Mouse (Mus musculus): ENCODE results near the gene Polg2. TPM values are rescaled to one million over a fixed set of nuclear protein-coding genes. Genes with fewer than 3 reads are reported as not detected.

The Polg2 gene
- polyA plus RNA-seq, 1 experiment from 2014 or later = 12.6 TPM

GRCm38 (mm10) chr11:106776960-106777359 is 2.4 kb downstream of the Polg2 start:
- Histone ChIP-seq H3K27ac (ENCODE audit: low read length) (peak overlapping the region; percentile 90), H3K27me3 (replicated peaks; ENCODE audit: control insufficient read depth, insufficient read depth, low read length) (no peaks in the 10 kb centered on the region), H3K4me1 (ENCODE audit: control insufficient read depth, insufficient read depth, low read length) (peaks cover 16% of the 10 kb centered on the region; the same call in 1 of the 2 replicates), H3K9me3 (ENCODE audit: control insufficient read depth, low read length) (no peaks in the 10 kb centered on the region), H3K4me3 (ENCODE audit: low read length) (peak overlapping the region; percentile 25), H3K36me3 (ENCODE audit: control insufficient read depth, insufficient read depth, low read length) (peaks cover 13% of the 10 kb centered on the region), H3K9ac (ENCODE audit: low read depth, low read length) (no peak overlapping the region), H3K4me2 (ENCODE audit: low read depth, low read length) (peak overlapping the region; percentile 27; the same call in 1 of the 2 replicates)
- peak; percentile 45 for ATAC-seq
- 75% methylated on average over 4 of the region's 4 CpGs for WGBS

- Histone ChIP-seq H3K9ac (ENCODE audit: low read depth, low read length) (no peak overlapping the region), H3K4me1 (ENCODE audit: control insufficient read depth, insufficient read depth, low read length) (peaks cover 10% of the 10 kb centered on the region; the same call in 1 of the 2 replicates), H3K9me3 (ENCODE audit: control insufficient read depth, low read length) (no peaks in the 10 kb centered on the region), H3K36me3 (ENCODE audit: control insufficient read depth, insufficient read depth, low read length) (peaks cover 27% of the 10 kb centered on the region), H3K27me3 (replicated peaks; ENCODE audit: control insufficient read depth, insufficient read depth, low read length) (no peaks in the 10 kb centered on the region), H3K27ac (ENCODE audit: low read length) (no peak overlapping the region), H3K4me3 (ENCODE audit: low read length) (no peak overlapping the region), H3K4me2 (ENCODE audit: low read depth, low read length) (no peak overlapping the region)
- ATAC-seq = no peak
- WGBS = 93% methylated on average over 9 of the region's 9 CpGs
Observed at GRCm38 (mm10) chr11:106773061-106773460, 6.3 kb downstream of the Polg2 start.

- no peak overlapping the region for H3K4me3 ChIP-seq (ENCODE audit: low read length)
- H3K9me3 ChIP-seq (ENCODE audit: control insufficient read depth, low read length) = no peaks in the 10 kb centered on the region
- peaks cover 29% of the 10 kb centered on the region for H3K36me3 ChIP-seq (ENCODE audit: control insufficient read depth, insufficient read depth, low read length)
- H3K4me1 ChIP-seq (ENCODE audit: control insufficient read depth, insufficient read depth, low read length) = no peaks in the 10 kb centered on the region
- no peak overlapping the region for H3K4me2 ChIP-seq (ENCODE audit: low read depth, low read length)
- no peak for ATAC-seq
- H3K27me3 ChIP-seq (replicated peaks; ENCODE audit: control insufficient read depth, insufficient read depth, low read length) = no peaks in the 10 kb centered on the region
- no peak overlapping the region for H3K9ac ChIP-seq (ENCODE audit: low read depth, low read length)
- no peak overlapping the region for H3K27ac ChIP-seq (ENCODE audit: low read length)
- WGBS = 88% methylated on average over 9 of the region's 9 CpGs
Observed at GRCm38 (mm10) chr11:106770195-106770974, 9.0 kb downstream of the Polg2 start.

GRCm38 (mm10) chr11:106767516-106767915 is 11.8 kb downstream of the Polg2 start:
- Histone ChIP-seq H3K27me3 (replicated peaks; ENCODE audit: control insufficient read depth, insufficient read depth, low read length) (no peaks in the 10 kb centered on the region), H3K9ac (ENCODE audit: low read depth, low read length) (no peak overlapping the region), H3K4me2 (ENCODE audit: low read depth, low read length) (no peak overlapping the region), H3K27ac (ENCODE audit: low read length) (no peak overlapping the region), H3K4me3 (ENCODE audit: low read length) (no peak overlapping the region), H3K9me3 (ENCODE audit: control insufficient read depth, low read length) (no peaks in the 10 kb centered on the region), H3K4me1 (ENCODE audit: control insufficient read depth, insufficient read depth, low read length) (peaks cover 2% of the 10 kb centered on the region), H3K36me3 (ENCODE audit: control insufficient read depth, insufficient read depth, low read length) (peaks cover 22% of the 10 kb centered on the region)
- WGBS = 95% methylated on average over 4 of the region's 4 CpGs
- no peak for ATAC-seq

GRCm38 (mm10) chr11:106766611-106767162 is 12.7 kb downstream of the Polg2 start:
- Histone ChIP-seq H3K4me2 (ENCODE audit: low read depth, low read length) (no peak overlapping the region), H3K9ac (ENCODE audit: low read depth, low read length) (no peak overlapping the region), H3K36me3 (ENCODE audit: control insufficient read depth, insufficient read depth, low read length) (peaks cover 22% of the 10 kb centered on the region), H3K4me1 (ENCODE audit: control insufficient read depth, insufficient read depth, low read length) (peaks cover 8% of the 10 kb centered on the region), H3K27me3 (replicated peaks; ENCODE audit: control insufficient read depth, insufficient read depth, low read length) (no peaks in the 10 kb centered on the region), H3K27ac (ENCODE audit: low read length) (no peak overlapping the region), H3K4me3 (ENCODE audit: low read length) (no peak overlapping the region), H3K9me3 (ENCODE audit: control insufficient read depth, low read length) (no peaks in the 10 kb centered on the region)
- ATAC-seq = no peak
- 91% methylated on average over 4 of the region's 4 CpGs for WGBS

- Histone ChIP-seq H3K27ac (ENCODE audit: low read length) (peak overlapping the region; percentile 53), H3K4me3 (ENCODE audit: low read length) (no peak overlapping the region), H3K9ac (ENCODE audit: low read depth, low read length) (no peak overlapping the region), H3K36me3 (ENCODE audit: control insufficient read depth, insufficient read depth, low read length) (peaks cover 3% of the 10 kb centered on the region), H3K27me3 (replicated peaks; ENCODE audit: control insufficient read depth, insufficient read depth, low read length) (no peaks in the 10 kb centered on the region), H3K4me2 (ENCODE audit: low read depth, low read length) (no peak overlapping the region), H3K4me1 (ENCODE audit: control insufficient read depth, insufficient read depth, low read length) (peaks cover 11% of the 10 kb centered on the region), H3K9me3 (ENCODE audit: control insufficient read depth, low read length) (no peaks in the 10 kb centered on the region)
- 72% methylated on average over 9 of the region's 9 CpGs for WGBS
- ATAC-seq = peak; percentile 17; the same call in 1 of the 2 replicates
Observed at GRCm38 (mm10) chr11:106762800-106763185, 16.5 kb downstream of the Polg2 start.

- Histone ChIP-seq H3K27me3 (replicated peaks; ENCODE audit: control insufficient read depth, insufficient read depth, low read length) (no peaks in the 10 kb centered on the region), H3K36me3 (ENCODE audit: control insufficient read depth, insufficient read depth, low read length) (no peaks in the 10 kb centered on the region; the same call in 1 of the 2 replicates), H3K9ac (ENCODE audit: low read depth, low read length) (no peak overlapping the region), H3K9me3 (ENCODE audit: control insufficient read depth, low read length) (no peaks in the 10 kb centered on the region), H3K27ac (ENCODE audit: low read length) (peak overlapping the region; percentile 53), H3K4me1 (ENCODE audit: control insufficient read depth, insufficient read depth, low read length) (peaks cover 11% of the 10 kb centered on the region), H3K4me2 (ENCODE audit: low read depth, low read length) (no peak overlapping the region), H3K4me3 (ENCODE audit: low read length) (no peak overlapping the region)
- ATAC-seq = peak; percentile 77
- 20% methylated on average over 5 of the region's 5 CpGs for WGBS
Observed at GRCm38 (mm10) chr11:106762139-106762799, 17.1 kb downstream of the Polg2 start.

- Histone ChIP-seq H3K27ac (ENCODE audit: low read length) (no peak overlapping the region), H3K4me2 (ENCODE audit: low read depth, low read length) (no peak overlapping the region), H3K9ac (ENCODE audit: low read depth, low read length) (no peak overlapping the region), H3K4me3 (ENCODE audit: low read length) (no peak overlapping the region), H3K27me3 (replicated peaks; ENCODE audit: control insufficient read depth, insufficient read depth, low read length) (no peaks in the 10 kb centered on the region), H3K36me3 (ENCODE audit: control insufficient read depth, insufficient read depth, low read length) (no peaks in the 10 kb centered on the region), H3K4me1 (ENCODE audit: control insufficient read depth, insufficient read depth, low read length) (peaks cover 11% of the 10 kb centered on the region), H3K9me3 (ENCODE audit: control insufficient read depth, low read length) (no peaks in the 10 kb centered on the region)
- WGBS = 88% methylated on average over 5 of the region's 5 CpGs
- no peak for ATAC-seq
Observed at GRCm38 (mm10) chr11:106760511-106760910, 18.8 kb downstream of the Polg2 start.

- peaks cover 11% of the 10 kb centered on the region for H3K4me1 ChIP-seq (ENCODE audit: control insufficient read depth, insufficient read depth, low read length)
- H3K9me3 ChIP-seq (ENCODE audit: control insufficient read depth, low read length) = no peaks in the 10 kb centered on the region
- WGBS = 90% methylated on average over 3 of the region's 3 CpGs
- H3K4me2 ChIP-seq (ENCODE audit: low read depth, low read length) = no peak overlapping the region
- H3K36me3 ChIP-seq (ENCODE audit: control insufficient read depth, insufficient read depth, low read length) = no peaks in the 10 kb centered on the region
- no peak overlapping the region for H3K9ac ChIP-seq (ENCODE audit: low read depth, low read length)
- H3K4me3 ChIP-seq (ENCODE audit: low read length) = no peak overlapping the region
- ATAC-seq = no peak
- no peak overlapping the region for H3K27ac ChIP-seq (ENCODE audit: low read length)
- H3K27me3 ChIP-seq (replicated peaks; ENCODE audit: control insufficient read depth, insufficient read depth, low read length) = no peaks in the 10 kb centered on the region
Observed at GRCm38 (mm10) chr11:106759028-106759427, 20.3 kb downstream of the Polg2 start.

Data from intestine, embryonic 16.5 days (tissue).